Mouse (Mus musculus): ENCODE data around the gene Zfp536. TPM values are rescaled to one million over a fixed set of nuclear protein-coding genes. Genes with fewer than 3 reads are reported as not detected.

The Zfp536 gene
- polyA plus RNA-seq, 1 experiment: not detected

DNA sequence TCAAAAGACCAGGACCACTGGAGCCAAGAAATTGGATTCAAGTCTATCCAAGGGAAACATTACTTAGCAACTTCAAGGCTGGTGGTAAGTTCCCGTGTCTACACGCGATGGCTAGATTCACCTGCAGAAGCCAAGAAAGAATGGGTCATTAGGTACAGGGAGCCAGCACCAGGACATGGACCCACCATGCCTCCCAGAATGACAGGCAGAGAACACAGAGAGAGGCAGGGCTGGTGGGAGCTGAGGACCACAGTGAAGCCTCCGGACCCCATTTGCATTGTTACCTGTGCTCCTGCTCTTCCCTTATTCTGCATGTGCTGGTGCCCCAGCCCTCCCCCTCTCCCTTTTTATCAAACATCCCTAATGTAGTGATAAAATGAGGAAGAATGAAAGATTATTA lies 39.4 kb downstream of the Zfp536 start:
- H3K27me3 ChIP-seq (ENCODE audit: control insufficient read depth, insufficient read depth, insufficient read length): no peaks in the 10 kb centered on the region
- no peak overlapping the region for H3K4me2 ChIP-seq (ENCODE audit: low read depth)
- TF ChIP-seq MYOG (IDR thresholded peaks at IDR 0.05; ENCODE audit: control insufficient read depth in 1 of 3, insufficient read depth in 1 of 3, insufficient read length in 2 of 3, low read depth in 2 of 3) (no peak), TCF3 (IDR thresholded peaks at IDR 0.05; ENCODE audit: insufficient read length, low read depth) (no peak), E2F4 (IDR thresholded peaks at IDR 0.05; ENCODE audit: insufficient read depth) (no peak), SRF (IDR thresholded peaks at IDR 0.05; ENCODE audit: control insufficient read depth, insufficient read length, low read depth) (no peak), POLR2A (IDR thresholded peaks at IDR 0.05; ENCODE audit: insufficient read length, low read depth) (no peak), MYOD1 (IDR thresholded peaks at IDR 0.05; ENCODE audit: control insufficient read depth in 1 of 3, insufficient read length in 2 of 3, low read depth in 2 of 3) (no peak), MAX (IDR thresholded peaks at IDR 0.05; ENCODE audit: low read depth) (no peak), USF1 (IDR thresholded peaks at IDR 0.05; ENCODE audit: low read depth) (no peak), REST (IDR thresholded peaks at IDR 0.05; ENCODE audit: insufficient read depth, insufficient read length) (no peak), CEBPB (IDR thresholded peaks at IDR 0.05; ENCODE audit: insufficient read depth, poor library complexity, severe bottlenecking) (no peak), TCF12 (IDR thresholded peaks at IDR 0.05; ENCODE audit: insufficient read depth, poor library complexity, severe bottlenecking) (no peak), POLR2AphosphoS2 (IDR thresholded peaks at IDR 0.05; ENCODE audit: insufficient read length, low read depth) (no peak)
- H3K36me3 ChIP-seq (ENCODE audit: control insufficient read depth, insufficient read depth): no peaks in the 10 kb centered on the region
- no peaks in the 10 kb centered on the region for H3K79me2 ChIP-seq (ENCODE audit: control insufficient read depth, insufficient read depth)
- H3ac ChIP-seq (ENCODE audit: control insufficient read depth, insufficient read length): no peak overlapping the region
- H3K4me3 ChIP-seq: no peak overlapping the region

GRCm38 (mm10) chr7:37732741-37733140 lies 40.7 kb downstream of the Zfp536 start:
- Histone ChIP-seq H3ac (ENCODE audit: control insufficient read depth, insufficient read length) (no peak overlapping the region), H3K27me3 (ENCODE audit: control insufficient read depth, insufficient read depth, insufficient read length) (no peaks in the 10 kb centered on the region), H3K4me2 (ENCODE audit: low read depth) (no peak overlapping the region), H3K79me2 (ENCODE audit: control insufficient read depth, insufficient read depth) (no peaks in the 10 kb centered on the region), H3K36me3 (ENCODE audit: control insufficient read depth, insufficient read depth) (no peaks in the 10 kb centered on the region), H3K4me3 (no peak overlapping the region)
- no peak for TF ChIP-seq POLR2AphosphoS2 (IDR thresholded peaks at IDR 0.05; ENCODE audit: insufficient read length, low read depth)
- no peak for TF ChIP-seq SRF (IDR thresholded peaks at IDR 0.05; ENCODE audit: control insufficient read depth, insufficient read length, low read depth)

DNA sequence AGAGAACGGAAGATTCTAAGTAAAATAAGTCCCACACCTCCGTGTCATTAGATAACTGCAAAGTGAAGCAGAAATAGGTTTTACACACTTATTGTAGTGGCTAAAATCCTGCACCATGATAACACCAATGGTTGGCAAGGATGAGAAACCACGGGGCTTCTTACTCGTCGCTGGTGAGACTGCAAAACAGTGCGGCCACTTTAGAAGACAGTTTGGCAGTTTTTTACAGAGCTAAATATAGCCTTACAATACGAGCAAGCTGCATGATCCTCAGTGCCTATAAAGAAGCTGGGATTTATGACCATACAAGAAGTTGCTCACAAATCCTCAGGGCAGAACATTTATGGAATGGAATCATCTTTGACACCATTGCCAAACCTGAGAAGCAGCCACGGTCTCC lies 45.7 kb downstream of the Zfp536 start:
- Histone ChIP-seq H3K27me3 (ENCODE audit: control insufficient read depth, insufficient read depth, insufficient read length) (no peaks in the 10 kb centered on the region), H3ac (ENCODE audit: control insufficient read depth, insufficient read length) (no peak overlapping the region), H3K79me2 (ENCODE audit: control insufficient read depth, insufficient read depth) (no peaks in the 10 kb centered on the region), H3K36me3 (ENCODE audit: control insufficient read depth, insufficient read depth) (no peaks in the 10 kb centered on the region), H3K4me2 (ENCODE audit: low read depth) (no peak overlapping the region), H3K4me3 (no peak overlapping the region)
- TF ChIP-seq TCF3 (IDR thresholded peaks at IDR 0.05; ENCODE audit: insufficient read length, low read depth) (no peak), MYOG (IDR thresholded peaks at IDR 0.05; ENCODE audit: control insufficient read depth in 1 of 3, insufficient read depth in 1 of 3, insufficient read length in 2 of 3, low read depth in 2 of 3) (no peak), SRF (IDR thresholded peaks at IDR 0.05; ENCODE audit: control insufficient read depth, insufficient read length, low read depth) (no peak), MAX (IDR thresholded peaks at IDR 0.05; ENCODE audit: low read depth) (no peak), MYOD1 (IDR thresholded peaks at IDR 0.05; ENCODE audit: control insufficient read depth in 1 of 3, insufficient read length in 2 of 3, low read depth in 2 of 3) (no peak), CEBPB (IDR thresholded peaks at IDR 0.05; ENCODE audit: insufficient read depth, poor library complexity, severe bottlenecking) (no peak)

GRCm38 (mm10) chr7:37724002-37724790 lies 49.2 kb downstream of the Zfp536 start:
- Histone ChIP-seq H3ac (ENCODE audit: control insufficient read depth, insufficient read length) (no peak overlapping the region), H3K36me3 (ENCODE audit: control insufficient read depth, insufficient read depth) (no peaks in the 10 kb centered on the region), H3K4me3 (no peak overlapping the region), H3K27me3 (ENCODE audit: control insufficient read depth, insufficient read depth, insufficient read length) (no peaks in the 10 kb centered on the region), H3K79me2 (ENCODE audit: control insufficient read depth, insufficient read depth) (no peaks in the 10 kb centered on the region), H3K4me2 (ENCODE audit: low read depth) (no peak overlapping the region)
- TF ChIP-seq MYOD1 (IDR thresholded peaks at IDR 0.05; ENCODE audit: control insufficient read depth in 1 of 3, insufficient read length in 2 of 3, low read depth in 2 of 3): no peak
- no peak for TF ChIP-seq E2F4 (IDR thresholded peaks at IDR 0.05; ENCODE audit: insufficient read depth)
- no peak for TF ChIP-seq TCF12 (IDR thresholded peaks at IDR 0.05; ENCODE audit: insufficient read depth, poor library complexity, severe bottlenecking)
- TF ChIP-seq SRF (IDR thresholded peaks at IDR 0.05; ENCODE audit: control insufficient read depth, insufficient read length, low read depth): no peak
- no peak for TF ChIP-seq MYOG (IDR thresholded peaks at IDR 0.05; ENCODE audit: control insufficient read depth in 1 of 3, insufficient read depth in 1 of 3, insufficient read length in 2 of 3, low read depth in 2 of 3)
- no peak for TF ChIP-seq TCF3 (IDR thresholded peaks at IDR 0.05; ENCODE audit: insufficient read length, low read depth)
- no peak for TF ChIP-seq USF1 (IDR thresholded peaks at IDR 0.05; ENCODE audit: low read depth)
- TF ChIP-seq MAX (IDR thresholded peaks at IDR 0.05; ENCODE audit: low read depth): no peak
- no peak for TF ChIP-seq POLR2AphosphoS2 (IDR thresholded peaks at IDR 0.05; ENCODE audit: insufficient read length, low read depth)
- no peak for TF ChIP-seq REST (IDR thresholded peaks at IDR 0.05; ENCODE audit: insufficient read depth, insufficient read length)
- TF ChIP-seq POLR2A (IDR thresholded peaks at IDR 0.05; ENCODE audit: insufficient read length, low read depth): no peak
- no peak for TF ChIP-seq CEBPB (IDR thresholded peaks at IDR 0.05; ENCODE audit: insufficient read depth, poor library complexity, severe bottlenecking)

GRCm38 (mm10) chr7:37723191-37723592 lies 50.2 kb downstream of the Zfp536 start:
- Histone ChIP-seq H3K36me3 (ENCODE audit: control insufficient read depth, insufficient read depth) (no peaks in the 10 kb centered on the region), H3K79me2 (ENCODE audit: control insufficient read depth, insufficient read depth) (no peaks in the 10 kb centered on the region), H3ac (ENCODE audit: control insufficient read depth, insufficient read length) (no peak overlapping the region), H3K27me3 (ENCODE audit: control insufficient read depth, insufficient read depth, insufficient read length) (no peaks in the 10 kb centered on the region), H3K4me2 (ENCODE audit: low read depth) (no peak overlapping the region), H3K4me3 (no peak overlapping the region)
- TF ChIP-seq TCF3 (IDR thresholded peaks at IDR 0.05; ENCODE audit: insufficient read length, low read depth): no peak
- TF ChIP-seq E2F4 (IDR thresholded peaks at IDR 0.05; ENCODE audit: insufficient read depth): no peak
- no peak for TF ChIP-seq MYOG (IDR thresholded peaks at IDR 0.05; ENCODE audit: control insufficient read depth in 1 of 3, insufficient read depth in 1 of 3, insufficient read length in 2 of 3, low read depth in 2 of 3)
- TF ChIP-seq POLR2A (IDR thresholded peaks at IDR 0.05; ENCODE audit: insufficient read length, low read depth): no peak
- TF ChIP-seq USF1 (IDR thresholded peaks at IDR 0.05; ENCODE audit: low read depth): no peak
